Mouse (Mus musculus) induced T-regulatory cell, adult 2 months (primary cell): Measurements from ENCODE around the gene Mkrn2os.

Experiments used
- DNase-seq: peaks from one replicate; pipeline ENCODE4 v3.0.0-alpha.2; 2012; ENCODE audit warnings: low read depth

Gene Mkrn2os

DNA sequence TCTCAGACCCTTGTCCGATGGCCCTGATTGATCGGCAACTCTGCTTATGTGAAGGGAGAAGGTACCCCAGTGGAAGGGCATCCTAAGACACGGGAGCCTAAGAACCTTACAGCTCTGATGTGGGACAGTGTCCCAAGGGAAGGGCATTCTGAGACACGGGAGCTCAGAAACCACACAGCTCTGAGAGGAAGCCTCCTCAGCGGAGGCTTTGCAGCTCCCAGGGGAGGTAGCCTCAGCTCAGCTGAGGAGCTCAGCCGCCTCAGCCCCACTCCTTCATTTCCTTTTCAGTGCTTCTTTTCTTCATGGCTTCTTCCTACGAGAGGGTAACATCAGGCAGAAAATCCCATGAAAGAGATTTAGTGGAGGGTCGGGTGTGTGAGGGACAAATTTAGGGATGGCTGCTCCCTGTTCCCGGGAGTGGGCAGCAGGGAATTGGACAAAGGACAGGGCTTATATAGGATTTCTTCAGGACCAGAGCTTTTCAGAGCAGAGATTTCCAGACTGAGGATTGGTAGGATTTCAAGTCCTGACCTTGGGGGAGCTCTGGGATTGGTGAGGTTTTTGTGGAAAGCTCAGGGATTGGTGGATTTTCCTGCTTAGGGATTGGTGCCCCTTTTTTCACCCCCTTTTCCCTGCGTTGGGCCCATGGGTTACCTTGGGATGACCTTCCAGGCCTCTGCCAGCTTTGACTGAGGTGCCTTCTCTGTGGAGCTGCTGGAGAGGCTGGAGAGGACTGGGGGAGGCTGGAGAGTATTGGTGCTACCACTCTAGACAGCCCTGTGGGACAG, 9.9 kb downstream of the Mkrn2os start:
- no peak for DNase-seq

- no peak for DNase-seq
Observed at GRCm38 (mm10) chr6:115580810-115581209, 11.6 kb downstream of the Mkrn2os start.

GRCm38 (mm10) chr6:115577941-115578340, 14.4 kb downstream of the Mkrn2os start:
- DNase-seq = peak; percentile 72

DNA sequence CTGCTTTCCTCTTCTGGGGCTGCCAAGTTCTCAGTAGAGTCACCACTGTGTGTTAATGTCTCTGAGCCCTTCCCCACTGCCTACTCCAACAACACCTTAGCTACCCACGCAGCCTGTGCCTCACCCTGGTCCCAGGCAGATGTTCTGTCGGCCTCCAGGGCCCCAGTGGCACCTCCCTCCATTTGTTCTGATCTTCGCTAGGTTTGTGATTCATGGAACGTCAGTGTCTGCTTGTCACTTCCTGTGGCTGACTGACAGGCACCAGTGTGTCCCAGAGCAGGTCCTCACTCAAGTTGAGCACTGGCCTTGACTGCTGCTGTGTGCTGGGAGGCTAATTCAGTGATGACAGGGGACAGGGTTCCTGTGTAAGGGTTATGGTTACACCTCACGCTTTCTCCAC, 15.0 kb downstream of the Mkrn2os start:
- peak; percentile 70 for DNase-seq

DNA sequence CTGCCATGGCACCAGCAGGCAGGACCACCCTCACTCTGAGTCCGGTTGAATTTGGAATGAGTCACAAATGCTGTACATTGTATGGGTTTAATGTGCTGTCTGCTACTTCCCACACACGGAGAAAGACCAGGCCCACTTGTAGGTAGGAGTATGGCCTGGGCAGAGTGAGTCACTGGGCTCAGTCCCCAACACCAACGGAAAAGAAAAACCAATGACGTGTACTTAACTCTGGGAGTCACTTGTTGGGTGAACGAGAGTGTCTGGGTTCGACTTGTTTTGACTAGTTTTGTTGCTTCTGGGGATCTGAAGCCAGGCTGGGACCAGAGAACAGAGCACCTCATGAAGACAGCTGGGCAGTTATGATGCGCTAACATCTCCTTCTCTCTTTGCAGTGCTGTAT, 18.2 kb downstream of the Mkrn2os start:
- DNase-seq = peak; percentile 41

- no peak for DNase-seq
Observed at GRCm38 (mm10) chr6:115565479-115566045, 26.8 kb downstream of the Mkrn2os start.

DNA sequence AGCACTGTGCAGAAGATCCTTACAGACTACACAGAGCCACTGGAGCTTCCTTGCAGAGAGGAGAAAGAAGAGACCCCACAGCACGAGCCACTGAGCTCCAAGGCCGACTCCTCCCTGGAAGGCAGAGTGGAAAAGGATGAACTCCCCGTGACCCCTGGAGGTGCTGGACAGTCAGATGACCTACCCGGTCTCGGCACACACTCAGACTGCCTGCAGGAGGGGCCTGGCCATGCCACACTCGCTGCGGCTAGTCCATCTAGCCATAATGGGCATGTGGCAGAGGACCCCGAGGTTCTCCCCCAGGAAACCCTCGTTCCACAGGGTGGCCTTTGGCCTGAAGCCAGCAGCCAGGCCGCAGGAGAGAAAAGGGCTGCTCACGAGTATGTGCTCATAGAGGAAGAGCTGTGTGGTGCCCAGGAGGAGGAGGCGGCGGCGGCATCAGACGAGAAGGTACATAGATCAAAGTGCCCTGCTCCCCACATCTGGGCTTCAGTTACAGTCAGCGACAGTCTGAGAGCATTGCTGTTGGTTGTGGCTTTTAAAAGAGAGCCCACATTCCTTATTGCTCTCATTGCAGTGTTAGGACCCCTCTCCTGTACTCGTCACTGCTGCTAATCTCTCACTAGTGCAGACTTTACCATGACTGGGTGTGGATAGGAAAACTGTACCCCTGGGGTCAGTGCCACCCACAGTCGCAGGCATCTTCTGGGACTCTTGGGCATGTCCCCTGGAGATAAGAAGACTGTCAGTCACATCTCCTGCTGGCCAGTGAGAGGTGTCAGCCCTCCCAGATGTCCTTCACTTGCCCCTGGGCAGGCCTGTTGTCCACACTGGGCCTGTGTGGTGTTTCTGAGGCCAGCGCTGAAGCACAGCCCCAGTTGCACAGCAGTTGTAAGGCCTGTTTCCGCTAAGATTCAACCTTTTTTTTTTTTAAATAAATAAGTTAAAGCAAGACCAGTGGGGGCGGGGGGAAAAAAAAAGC, 32.4 kb downstream of the Mkrn2os start:
- DNase-seq = no peak

DNA sequence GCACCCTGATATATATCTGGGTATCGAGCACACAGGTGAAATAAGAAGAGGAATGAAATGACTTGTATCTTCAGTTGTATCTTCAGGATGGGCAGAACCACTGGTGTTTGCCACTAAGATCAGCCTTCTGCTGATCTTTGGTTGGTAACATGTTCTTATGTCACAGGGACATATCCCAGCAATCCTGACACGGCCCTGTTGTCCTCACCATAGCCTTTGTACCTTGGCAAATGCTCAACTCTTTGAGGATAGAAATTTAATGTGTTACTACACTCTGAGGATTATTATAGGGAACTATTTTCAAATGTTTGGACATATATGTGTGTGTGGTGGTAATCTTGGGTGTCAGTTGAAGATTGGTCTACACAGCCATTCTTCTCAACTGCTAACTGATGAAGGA, 34.2 kb downstream of the Mkrn2os start:
- DNase-seq = no peak

- no peak for DNase-seq
Observed at GRCm38 (mm10) chr6:115555485-115555884, 36.9 kb downstream of the Mkrn2os start.

- DNase-seq = peak; percentile 76
Observed at GRCm38 (mm10) chr6:115546276-115546675, 46.1 kb downstream of the Mkrn2os start.

DNA sequence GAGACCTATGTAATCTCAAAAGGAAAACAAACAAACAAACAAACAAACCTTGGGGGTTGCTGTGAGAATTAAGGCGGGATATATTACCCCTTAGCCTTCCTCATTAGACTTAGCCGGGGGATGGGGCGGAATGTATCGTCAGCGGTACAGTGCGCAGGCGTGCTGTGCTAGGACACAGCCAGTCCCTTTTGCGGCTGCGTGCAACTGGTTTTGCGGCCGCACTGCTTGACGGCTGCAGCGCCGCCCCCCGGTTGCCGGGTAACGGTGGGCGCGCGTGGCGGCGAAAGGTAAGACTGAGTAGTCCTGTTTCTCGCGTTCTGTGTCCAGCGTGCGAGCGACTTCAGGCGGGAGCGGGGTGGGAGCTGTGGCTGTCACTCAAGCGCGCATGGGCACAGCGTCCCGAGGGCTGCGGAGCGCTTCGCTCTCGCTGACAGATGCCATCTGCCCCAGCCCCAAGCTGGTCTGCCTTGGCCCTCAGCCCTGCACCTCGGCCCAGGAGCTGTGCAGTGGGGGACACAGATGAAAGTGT, 47.9 kb downstream of the Mkrn2os start, which contains the start of gene Tsen2:
Tsen2 (plus strand) TSS at position 223 of the 529 bp plus-strand sequence.
- DNase-seq = peak; percentile 97

DNA sequence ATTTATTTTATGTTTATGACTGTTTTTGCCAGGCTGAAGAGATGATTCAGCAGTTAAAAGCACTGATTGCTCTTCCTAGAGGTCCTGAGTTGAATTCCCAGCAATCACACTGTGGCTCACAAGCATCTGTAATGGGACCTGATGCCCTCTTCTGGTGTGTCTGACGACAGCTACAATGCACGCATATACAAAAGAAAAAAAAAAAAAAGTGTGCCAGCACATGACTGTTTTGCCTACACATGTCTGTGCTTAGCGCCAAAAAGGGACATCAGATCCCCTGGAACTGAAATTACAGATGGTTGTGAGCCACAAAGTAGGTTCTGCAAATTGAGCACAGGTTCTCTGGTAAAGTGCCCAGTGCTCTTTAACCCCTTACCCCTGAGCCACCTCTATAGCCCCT, 50.0 kb downstream of the Mkrn2os start:
- DNase-seq = no peak

GRCm38 (mm10) chr6:115541676-115542275, 50.6 kb downstream of the Mkrn2os start:
- DNase-seq = no peak

DNA sequence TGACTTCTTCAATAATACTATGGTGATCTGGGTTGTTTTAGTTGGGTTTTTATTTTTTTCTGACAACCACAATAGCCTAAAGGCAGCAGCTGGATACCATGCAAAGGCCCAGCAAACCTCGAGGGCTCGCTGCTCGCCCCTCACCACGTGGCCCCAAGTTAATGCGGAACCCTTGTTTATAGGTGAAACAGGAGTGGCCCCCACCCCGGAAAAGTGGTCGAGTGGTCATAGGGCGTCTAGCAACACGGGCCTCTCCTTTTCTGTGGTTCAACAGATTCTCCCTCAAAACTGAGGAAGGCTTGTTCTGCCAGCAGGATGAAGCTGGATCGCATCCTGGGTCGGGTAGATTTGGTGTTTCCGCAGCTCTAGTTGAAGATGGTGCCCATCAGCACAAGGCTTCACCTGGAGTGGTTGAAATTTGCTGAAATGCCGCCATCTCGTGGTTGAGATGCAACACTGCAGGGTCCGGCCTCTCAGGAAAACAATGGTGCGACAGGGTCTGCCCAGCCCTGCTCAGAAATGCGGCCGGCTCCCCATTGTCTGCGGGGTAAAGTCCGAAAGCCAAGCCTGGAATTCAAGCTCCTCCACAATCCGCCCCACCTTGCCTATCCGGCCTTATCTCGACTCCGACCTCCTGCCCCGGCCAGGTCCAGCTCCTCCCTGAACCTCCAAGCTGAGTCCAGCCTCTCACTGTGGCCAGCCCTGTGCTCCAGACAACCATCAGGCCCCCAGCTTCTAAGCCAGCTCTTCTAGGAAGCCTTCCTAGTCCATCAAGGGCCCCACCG, 53.5 kb downstream of the Mkrn2os start:
- DNase-seq = peak; percentile 89

GRCm38 (mm10) chr6:115536169-115536568, 56.2 kb downstream of the Mkrn2os start:
- DNase-seq = no peak

- DNase-seq = no peak
Observed at GRCm38 (mm10) chr6:115534617-115535016, 57.8 kb downstream of the Mkrn2os start.
